Mouse (Mus musculus) A20 (cell line): ENCODE data around the gene Marveld2.

ENCODE experiments used
- DNase-seq: peaks from one replicate; pipeline ENCODE4 v3.0.0-alpha.2; 2011; ENCODE audit warnings: low read depth, low spot score

Gene Marveld2

GRCm38 (mm10) chr13:100600317-100600716 is 16.5 kb downstream of the Marveld2 start:
- DNase-seq = no peak

GRCm38 (mm10) chr13:100597284-100597683 is 19.5 kb downstream of the Marveld2 start:
- no peak for DNase-seq

DNA sequence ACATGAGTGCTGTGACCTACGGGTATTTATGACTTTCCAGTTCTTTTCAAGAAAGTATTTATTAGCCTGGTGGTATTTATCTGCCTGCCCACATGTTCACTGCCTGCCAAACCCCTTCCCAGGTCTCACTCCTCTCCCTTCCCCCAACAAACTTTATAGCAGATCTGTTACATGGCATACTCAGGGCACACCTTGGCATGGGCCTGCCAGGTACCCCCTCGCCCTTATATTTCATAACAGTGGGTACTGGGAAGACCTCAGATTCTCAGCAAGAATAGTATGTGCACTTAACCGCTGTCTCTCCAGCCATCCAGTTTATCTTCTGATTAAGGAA is 21.3 kb downstream of the Marveld2 start:
- DNase-seq = no peak

GRCm38 (mm10) chr13:100594838-100595551 is 21.8 kb downstream of the Marveld2 start:
- DNase-seq = no peak

DNA sequence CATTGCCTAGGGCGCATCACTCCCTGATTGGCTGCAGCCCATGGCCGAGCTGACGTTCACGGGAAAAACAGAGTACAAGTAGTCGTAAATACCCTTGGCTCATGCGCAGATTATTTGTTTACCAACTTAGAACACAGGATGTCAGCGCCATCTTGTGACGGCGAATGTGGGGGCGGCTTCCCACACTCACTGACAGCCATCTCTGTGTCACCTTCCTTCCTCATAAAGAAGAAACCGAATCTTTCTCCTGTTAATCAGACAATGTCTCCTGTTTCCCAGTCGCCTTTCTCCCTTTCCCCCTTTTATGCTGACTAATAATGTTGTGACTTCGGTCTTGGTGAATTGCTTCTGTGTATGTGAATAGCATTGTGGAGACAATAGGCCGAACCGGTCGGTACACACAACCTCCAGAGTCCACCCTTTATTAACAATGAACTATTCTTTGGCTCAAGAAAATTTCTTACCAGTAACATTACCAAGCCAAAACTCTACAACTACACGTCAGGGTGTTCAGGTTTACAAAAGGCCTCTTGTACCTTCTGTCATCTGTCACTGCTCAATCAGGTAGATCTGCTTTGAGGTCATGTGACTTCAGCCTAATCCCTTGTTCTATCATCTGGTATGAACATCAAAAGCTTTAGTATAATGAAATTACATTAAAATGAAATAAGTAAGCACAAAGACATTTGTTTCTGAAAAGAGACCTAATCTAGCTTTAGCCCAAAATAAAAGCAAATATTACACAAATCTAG is 22.6 kb downstream of the Marveld2 start:
- no peak for DNase-seq

DNA sequence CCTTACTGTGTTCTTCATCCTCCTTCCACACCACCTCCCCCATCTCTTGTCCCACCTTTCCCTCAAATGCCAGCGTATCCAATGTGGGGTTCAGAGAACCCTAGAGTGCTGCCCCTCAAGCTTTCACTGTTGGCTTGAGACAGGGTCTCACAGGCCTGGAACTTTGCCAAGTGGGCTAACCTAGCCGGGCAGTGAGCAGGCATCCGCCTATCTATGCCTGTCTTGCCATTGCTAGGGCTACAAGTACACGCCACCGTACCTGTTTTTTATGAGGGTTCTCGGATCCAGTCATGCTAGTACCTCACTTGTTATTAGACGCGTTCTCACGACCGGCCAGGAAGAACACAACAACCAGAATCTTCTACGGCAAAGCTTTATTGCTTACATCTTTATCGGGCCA is 28.1 kb downstream of the Marveld2 start:
- no peak for DNase-seq

- DNase-seq = no peak
Observed at GRCm38 (mm10) chr13:100582144-100582543, 34.6 kb downstream of the Marveld2 start.

- DNase-seq = no peak
Observed at GRCm38 (mm10) chr13:100581701-100582100, 35.1 kb downstream of the Marveld2 start.

DNA sequence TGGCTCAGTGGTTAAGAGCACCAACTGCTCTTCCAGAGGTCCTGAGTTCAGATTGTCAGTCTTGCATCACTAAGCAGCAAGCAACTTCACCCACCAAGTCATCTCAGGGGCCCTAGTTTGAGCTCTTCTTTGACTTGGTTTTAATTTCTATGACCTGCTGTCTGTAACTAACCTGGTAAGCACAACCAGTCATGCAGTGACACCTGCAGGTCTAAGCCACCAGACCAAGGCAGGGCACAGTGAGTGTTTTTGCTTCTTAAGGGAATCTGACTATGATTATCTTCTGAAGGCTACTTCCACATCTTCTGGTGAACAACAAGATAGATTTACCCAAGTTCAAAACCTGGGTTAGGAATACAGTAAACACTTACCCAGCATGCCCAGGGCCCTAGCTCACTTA is 36.8 kb downstream of the Marveld2 start:
- no peak for DNase-seq

- no peak for DNase-seq
Observed at GRCm38 (mm10) chr13:100579220-100579619, 37.6 kb downstream of the Marveld2 start.

GRCm38 (mm10) chr13:100575950-100576349 is 40.8 kb downstream of the Marveld2 start:
- DNase-seq = peak; percentile 73

DNA sequence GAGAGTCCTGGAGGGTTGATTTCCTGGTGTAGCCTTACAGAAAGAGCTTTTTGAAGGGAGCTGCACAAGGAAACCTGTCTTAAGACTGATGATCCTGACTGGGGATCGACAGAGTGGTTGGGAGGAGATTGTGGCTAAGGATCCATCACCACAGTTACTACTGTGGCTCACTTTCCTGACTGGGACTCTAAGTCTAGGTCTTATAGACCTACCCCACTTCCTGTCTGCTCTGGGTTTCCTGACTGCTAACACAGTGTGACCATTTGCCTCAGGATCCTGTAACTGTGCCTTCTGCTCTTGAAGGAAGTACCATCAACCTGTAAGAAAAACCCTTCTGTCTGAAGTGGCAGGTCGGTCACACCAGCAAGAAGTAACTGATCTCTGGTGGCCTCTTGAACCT is 46.1 kb downstream of the Marveld2 start:
- DNase-seq = no peak

DNA sequence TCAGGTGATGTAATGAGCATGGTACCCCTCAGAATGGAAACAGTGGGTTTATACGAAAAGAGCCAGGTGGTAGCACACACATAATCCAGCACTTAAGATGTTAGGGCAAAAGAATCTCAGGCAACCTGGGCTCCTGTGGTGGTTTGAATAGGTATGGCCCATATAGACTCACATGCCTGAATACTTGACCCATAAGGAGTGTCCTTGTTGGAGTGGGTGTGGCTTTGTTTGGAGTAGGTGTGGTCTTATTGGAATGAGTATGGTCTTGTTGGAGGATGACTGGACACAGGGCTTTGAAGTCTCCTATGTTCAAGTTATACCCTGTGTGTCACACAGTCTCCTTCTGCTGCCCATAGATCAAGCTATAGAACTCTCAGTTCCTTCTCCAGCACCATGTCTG is 48.4 kb downstream of the Marveld2 start:
- DNase-seq = no peak

DNA sequence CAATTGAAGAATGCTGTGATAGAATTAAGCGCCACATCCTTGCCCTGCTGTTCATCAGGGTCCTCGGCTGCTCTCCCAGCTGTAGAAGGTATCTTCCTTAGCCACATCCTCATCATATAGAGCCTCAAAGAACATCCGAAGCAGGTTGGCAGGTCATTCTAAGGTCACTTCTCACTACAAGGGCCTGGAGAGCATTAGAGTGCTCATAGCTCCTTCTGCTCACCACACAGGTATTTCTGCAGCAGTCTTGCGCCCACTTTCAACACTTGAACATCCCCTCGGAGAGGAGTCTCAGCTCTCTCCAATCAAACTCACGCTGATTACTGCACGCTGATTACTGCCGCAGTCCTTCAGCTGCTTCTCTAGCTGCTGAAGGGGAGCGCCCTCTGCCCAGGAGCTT is 57.3 kb downstream of the Marveld2 start:
- no peak for DNase-seq

GRCm38 (mm10) chr13:100557011-100557410 is 59.8 kb downstream of the Marveld2 start:
- DNase-seq = no peak

DNA sequence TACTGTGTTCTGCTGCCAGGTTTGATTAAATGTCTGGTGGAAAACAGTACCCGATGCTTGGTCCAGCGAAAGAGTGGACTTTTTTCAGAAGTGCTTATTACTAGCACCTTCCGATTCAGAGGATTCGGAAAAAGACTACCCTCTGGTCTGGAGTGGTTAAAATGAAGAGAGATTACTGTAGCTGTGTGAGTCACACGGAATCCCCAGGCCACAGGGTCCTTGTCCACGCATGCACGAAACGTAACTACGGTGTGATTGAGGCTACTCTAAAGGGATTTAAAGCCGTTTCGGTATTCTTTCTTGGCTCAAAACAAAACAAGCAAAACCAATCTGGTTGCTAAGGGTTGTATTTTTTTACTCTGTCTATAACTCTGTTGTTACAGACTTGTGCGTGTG is 63.7 kb downstream of the Marveld2 start:
- peak; percentile 5 for DNase-seq

DNA sequence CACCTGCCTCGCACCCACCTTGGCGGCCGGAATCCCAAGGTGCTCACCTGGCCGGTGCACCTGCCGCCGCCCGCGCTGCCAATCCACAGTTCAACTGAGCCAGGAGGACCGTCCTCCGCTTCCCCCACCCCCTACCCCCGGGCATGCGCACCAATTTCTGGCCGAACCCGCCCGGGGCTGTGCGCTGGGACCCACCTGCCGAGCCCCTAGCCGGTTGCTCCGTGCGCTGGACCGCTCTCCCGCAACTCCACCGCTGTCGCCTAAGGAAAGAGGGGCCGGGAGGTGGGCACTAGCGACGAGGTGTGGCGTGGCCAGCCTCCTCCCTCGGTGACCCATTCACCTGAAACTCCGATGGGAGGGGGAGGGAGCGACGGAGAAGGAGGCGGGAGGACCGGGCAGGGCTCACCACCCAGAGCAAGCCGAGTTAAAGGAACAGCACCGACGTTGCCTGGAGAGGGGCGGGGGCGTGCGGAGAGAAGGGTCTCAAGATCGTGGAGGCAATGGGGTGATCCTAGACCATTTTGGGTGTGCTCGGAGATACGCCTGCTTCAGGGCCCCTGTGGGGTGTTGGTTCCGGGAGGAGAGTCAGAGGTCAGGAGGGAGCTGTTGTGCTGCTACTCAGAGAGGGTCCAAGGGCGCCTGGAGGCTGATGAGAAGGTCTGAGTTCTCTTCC is 64.3 kb downstream of the Marveld2 start, which contains the start of gene Ocln:
Ocln (minus strand) TSS at position 350 of the 673 bp plus-strand sequence.
- DNase-seq = peak; percentile 29

DNA sequence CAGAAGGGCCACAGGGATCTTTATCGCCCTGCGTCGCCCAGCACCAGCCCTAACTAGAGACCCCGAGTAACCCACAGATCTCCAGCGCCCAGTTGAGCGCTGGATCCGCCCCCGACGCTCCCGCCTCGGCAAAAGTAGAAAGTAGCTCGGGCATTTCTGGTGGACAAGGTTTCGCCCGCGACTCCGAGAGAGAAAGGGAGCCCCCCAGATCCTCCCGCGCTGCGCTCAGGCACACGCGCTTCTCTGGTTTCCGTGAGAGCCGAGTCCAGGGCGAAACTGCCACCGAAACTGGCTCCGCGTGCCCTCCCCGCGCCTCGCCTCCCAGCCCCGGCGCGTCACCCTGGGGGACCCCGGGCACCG is 64.8 kb downstream of the Marveld2 start:
- peak; percentile 23 for DNase-seq

DNA sequence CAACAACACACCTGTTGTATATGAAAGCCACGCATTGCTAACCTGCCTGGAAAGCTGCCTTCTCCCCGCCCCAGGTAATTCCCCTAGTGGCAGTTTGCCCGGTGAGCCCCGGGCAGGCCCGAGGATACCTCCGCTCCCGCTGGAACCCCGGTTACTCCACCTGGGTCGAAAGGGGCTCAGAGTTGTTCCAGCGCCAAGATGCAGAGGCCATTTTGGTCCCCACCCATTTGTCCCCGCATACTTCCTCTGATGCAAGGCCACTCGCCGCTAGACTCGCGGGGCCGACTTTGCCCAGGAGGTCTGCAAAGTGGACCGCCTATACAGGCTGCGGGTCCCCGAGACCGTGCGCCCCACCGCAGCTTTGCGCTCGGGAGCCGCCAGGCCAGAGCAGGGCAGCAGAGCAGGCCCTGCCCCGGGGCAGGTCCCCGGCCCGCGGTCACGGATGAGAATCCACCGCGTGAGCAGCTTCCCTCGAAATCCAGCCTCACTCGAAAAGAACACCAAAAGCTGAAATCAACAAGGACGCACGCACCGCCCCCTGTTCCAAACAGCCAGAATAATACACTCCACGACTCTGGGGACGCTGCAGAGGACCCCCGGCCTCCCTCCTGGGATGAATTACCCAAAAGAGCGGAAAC is 65.3 kb downstream of the Marveld2 start:
- no peak for DNase-seq

DNA sequence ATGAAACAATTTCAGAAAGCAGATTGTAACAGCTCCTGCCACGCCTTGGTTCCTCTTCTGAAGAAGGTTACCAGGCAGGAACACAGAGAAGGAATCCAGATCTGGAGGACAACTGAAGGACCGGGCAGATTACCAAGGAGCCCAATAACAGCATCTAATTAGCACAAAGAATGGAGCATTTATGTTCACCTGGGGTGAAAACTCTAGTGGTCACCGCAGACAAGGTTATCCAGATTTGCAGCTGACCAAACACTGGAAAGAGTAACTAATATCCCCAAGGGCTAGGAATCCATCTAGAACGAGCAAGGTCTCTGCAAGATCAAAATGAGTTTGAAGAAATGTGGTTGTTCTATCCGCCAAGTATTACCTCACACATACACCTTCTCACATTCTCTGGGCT is 69.5 kb downstream of the Marveld2 start:
- no peak for DNase-seq
